Mouse (Mus musculus) cerebellum, adult 2 months (tissue): ENCODE data around the gene Pmch. TPM values are rescaled to one million over a fixed set of nuclear protein-coding genes. Genes with fewer than 3 reads are reported as not detected.

Source experiments
- DNase-seq, 2 experiments: peaks; one replicate each; pipeline ENCODE4 v3.0.0; 2021
- H3K27ac ChIP-seq: fragments of 200-500 bp; 2 replicates; pipeline ENCODE4 v1.5.1; 2012; ENCODE audit warnings: low read length, control low read depth, inconsistent platforms; ENCODE audit not compliant: insufficient read depth
- H3K27me3 ChIP-seq: fragments of 200-500 bp; 2 replicates; pipeline ENCODE4 v1.6.1; 2012; ENCODE audit warnings: inconsistent platforms, mild to moderate bottlenecking, low read length, moderate library complexity; ENCODE audit not compliant: control insufficient read depth, insufficient read depth
- H3K4me1 ChIP-seq: fragments of 200-500 bp; 2 replicates; pipeline ENCODE4 v1.6.1; 2011; ENCODE audit warnings: low read length; ENCODE audit not compliant: control insufficient read depth, insufficient read depth
- H3K4me3 ChIP-seq: fragments of 200-500 bp; replicated peaks from 2 replicates; pipeline ENCODE3; 2011; ENCODE audit warnings: mild to moderate bottlenecking, low read depth, low read length, control low read depth; ENCODE audit not compliant: insufficient read depth
- CTCF ChIP-seq: fragments of 200-500 bp; IDR thresholded peaks from 2 replicates; pipeline ENCODE4 v1.5.1; 2011; ENCODE audit warnings: low read depth, mild to moderate bottlenecking, control low read depth, low read length, moderate library complexity, borderline replicate concordance; ENCODE audit not compliant: insufficient read depth
- POLR2A ChIP-seq: fragments of 200-500 bp; IDR thresholded peaks from 2 replicates; pipeline ENCODE4 v1.6.1; 2011; ENCODE audit warnings: low read length, control low read depth, borderline replicate concordance; ENCODE audit not compliant: insufficient read depth
- WGBS: fragments of 180-500 bp; shearing (Covaris S2); methylation state at CpG from one replicate; pipeline ENCODE4 v1.1.7; 2018; 5-methylcytosine and 5-hydroxymethylcytosine counted together
- polyA plus RNA-seq: library from polyadenylated mRNA; depleted of rRNA; stranded (reverse); fragments of >200 nt; gene quantifications from 2 replicates; pipeline ENCODE4 v1.2.3, GENCODE M21; 2012; rRNA removed

Pmch gene
- polyA plus RNA-seq, 1 experiment, result 0.36 TPM

- TF ChIP-seq POLR2A, result no peak
- TF ChIP-seq CTCF, result no peak
- no peaks in the 10 kb centered on the region; the same call in 1 of the 2 replicates for H3K27me3 ChIP-seq
- 89% methylated on average over 2 of the region's 2 CpGs for WGBS
- no peak overlapping the region for H3K27ac ChIP-seq
- no peak for DNase-seq
- H3K4me1 ChIP-seq, result no peaks in the 10 kb centered on the region
- no peak overlapping the region for H3K4me3 ChIP-seq
Measured at GRCm38 (mm10) chr10:88106169-88106568, 15.3 kb downstream of the Pmch start.

- no peak overlapping the region for H3K4me3 ChIP-seq
- TF ChIP-seq POLR2A (no peak), CTCF (no peak)
- peak in 1 of 2 experiments; percentile 1 for DNase-seq
- 23% methylated on average over 2 of the region's 2 CpGs for WGBS
- no peak overlapping the region for H3K27ac ChIP-seq
- H3K27me3 ChIP-seq, result no peaks in the 10 kb centered on the region; the same call in 1 of the 2 replicates
- no peaks in the 10 kb centered on the region for H3K4me1 ChIP-seq
Measured at GRCm38 (mm10) chr10:88113290-88113689, 22.4 kb downstream of the Pmch start.

GRCm38 (mm10) chr10:88119721-88120120 is 28.8 kb downstream of the Pmch start:
- Histone ChIP-seq H3K27me3 (no peaks in the 10 kb centered on the region), H3K27ac (no peak overlapping the region), H3K4me3 (no peak overlapping the region), H3K4me1 (no peaks in the 10 kb centered on the region)
- DNase-seq, result no peak
- TF ChIP-seq POLR2A (no peak), CTCF (no peak)

- TF ChIP-seq CTCF (no peak), POLR2A (no peak)
- no peak for DNase-seq
- Histone ChIP-seq H3K27ac (no peak overlapping the region), H3K4me1 (no peaks in the 10 kb centered on the region), H3K4me3 (no peak overlapping the region), H3K27me3 (no peaks in the 10 kb centered on the region)
- 96% methylated on average over 16 of the region's 16 CpGs for WGBS
Measured at GRCm38 (mm10) chr10:88135630-88136029, 44.8 kb downstream of the Pmch start.

Other genes with a start within 250 kb of the Pmch start
- gene Igf1, start 232.8 kb upstream of the Pmch start, polyA plus RNA-seq, result 4.1 and 4.5 TPM in 2 replicates
- gene Parpbp, start 55.9 kb downstream of the Pmch start, polyA plus RNA-seq, result 0.19 and 0.67 TPM in 2 replicates
- gene Nup37, start 55.9 kb downstream of the Pmch start, polyA plus RNA-seq, result 6.7 and 7.5 TPM in 2 replicates
- gene Washc3, start 110.0 kb downstream of the Pmch start, polyA plus RNA-seq, result 22.0 and 23.7 TPM in 2 replicates